Comparison of ENCODE assay signal across 9 mouse cellular contexts in the genomic region with DNA sequence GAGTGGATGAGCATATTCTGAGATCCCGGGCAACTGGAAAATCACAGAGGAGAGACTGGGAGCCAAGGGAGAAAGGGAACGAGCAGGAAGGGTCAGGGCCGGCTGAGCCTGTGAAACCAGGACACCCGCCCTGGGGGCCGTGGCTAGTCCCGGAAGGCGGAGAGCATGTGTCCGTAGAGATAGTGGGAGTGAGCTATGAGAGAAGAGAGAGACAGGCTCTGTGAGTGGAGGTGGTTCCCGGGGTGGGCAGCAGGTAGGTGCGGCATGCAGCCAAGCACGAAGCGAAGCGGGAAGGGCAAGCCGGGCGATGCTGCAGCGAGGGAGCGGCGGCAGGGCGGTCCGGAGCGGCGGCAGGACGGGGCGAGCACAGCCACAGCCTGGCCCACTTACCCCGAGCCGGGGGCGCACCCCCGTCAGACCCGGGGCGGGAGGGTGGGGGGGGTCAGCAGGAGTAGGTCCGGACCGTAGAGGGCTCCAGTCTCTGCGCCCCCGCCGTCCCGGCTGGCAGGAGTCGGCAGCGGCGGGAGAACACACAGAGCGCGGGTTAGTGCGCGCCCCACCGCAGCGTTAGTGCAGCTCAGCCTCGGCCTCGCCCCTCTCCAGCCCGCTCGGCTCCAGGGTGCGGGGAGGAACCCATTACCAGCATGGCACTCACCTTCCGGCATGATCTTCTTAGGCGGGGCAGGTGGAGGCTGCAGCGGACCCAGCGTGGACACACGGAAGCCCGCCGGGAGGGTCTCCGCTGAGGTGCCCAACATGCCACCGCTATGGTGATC. TPM values are rescaled to one million over a fixed set of nuclear protein-coding genes. Genes with fewer than 3 reads are reported as not detected.
DNase-seq lines count a peak whose midpoint lies in the region; ATAC-seq and TF ChIP-seq lines count a peak whose summit lies in the region.
"Had no signal": no experiment of that assay in that cellular context is flagged by ENCODE, and none has a peak within 500 bp of the region (broad histone marks: within the 10 kb centered on the region; RNA-seq: fewer than 3 reads in every experiment).

No protein-coding gene starts in this region.

- intact Hi-C loops in left cerebral cortex, adult 2 months (cut with DNase I): no loop called here

- TF ChIP-seq CTCF in left cerebral cortex, adult 2 months (IDR thresholded peaks at IDR 0.05): no peak
- no peak for TF ChIP-seq CTCF in hindbrain, postnatal 0 days (IDR thresholded peaks at IDR 0.05; ENCODE audit: low read depth)
- no peak for TF ChIP-seq CTCF in lung, postnatal 0 days (IDR thresholded peaks at IDR 0.05)

- H3K9me3 ChIP-seq in forebrain, embryonic 16.5 days (ENCODE audit: control insufficient read depth, low read length): no peaks in the 10 kb centered on the region
- H3K9me3 ChIP-seq in hindbrain, postnatal 0 days (ENCODE audit: low read length): no peaks in the 10 kb centered on the region
- H3K9me3 ChIP-seq in lung, postnatal 0 days (ENCODE audit: low read length): no peaks in the 10 kb centered on the region

- H3K4me1 ChIP-seq in forebrain, embryonic 16.5 days (replicated peaks; ENCODE audit: control insufficient read depth, insufficient read depth, low read length): peaks cover 21% of the 10 kb centered on the region
- no peaks in the 10 kb centered on the region; the same call in 1 of the 2 replicates for H3K4me1 ChIP-seq in hindbrain, postnatal 0 days (ENCODE audit: insufficient read depth, low read length)
- H3K4me1 ChIP-seq in lung, postnatal 0 days (ENCODE audit: insufficient read depth, low read depth, low read length): peaks cover 5% of the 10 kb centered on the region; the same call in 1 of the 2 replicates

- no peak for TF ChIP-seq EP300 in lung, postnatal 0 days (IDR thresholded peaks at IDR 0.05)

- H3K9ac ChIP-seq in forebrain, embryonic 16.5 days (replicated peaks; ENCODE audit: low read depth, low read length): peak overlapping the region; percentile 70
- peak overlapping the region; percentile 39 for H3K9ac ChIP-seq in hindbrain, postnatal 0 days (replicated peaks; ENCODE audit: low read length)
- peak overlapping the region; percentile 35 for H3K9ac ChIP-seq in lung, postnatal 0 days (replicated peaks; ENCODE audit: low read depth)

- H3K27ac ChIP-seq in left cerebral cortex, adult 2 months: 0 out of 2 replicates have a peak overlapping the region, but pooled peaks have one; percentile 20
- H3K27ac ChIP-seq in forebrain, embryonic 16.5 days (ENCODE audit: low read length): no peak overlapping the region
- H3K27ac ChIP-seq in hindbrain, postnatal 0 days: no peak overlapping the region
- H3K27ac ChIP-seq in lung, postnatal 0 days (ENCODE audit: low read length): no peak overlapping the region
- H3K27ac ChIP-seq: macrophage had no signal

- peak in 1 of 2 experiments; percentile 29 for DNase-seq in left cerebral cortex, adult 2 months (ENCODE audit: extremely low spot score in 1 of 2, low spot score in 2 of 2)
- DNase-seq in left cerebral cortex, adult 11 months (ENCODE audit: low spot score): no peak
- DNase-seq in cerebellum, adult 11 months: peak; percentile 56
- DNase-seq in hindbrain, postnatal 0 days (ENCODE audit: low spot score): no peak
- DNase-seq in lung, postnatal 0 days (ENCODE audit: low spot score): peak; percentile 43
- peak; percentile 62 for DNase-seq in retina, postnatal 1 day
- no peak for DNase-seq in left cerebral cortex, adult 9 months (ENCODE audit: low spot score in 2 of 2)

- ATAC-seq in forebrain, embryonic 16.5 days: peak; percentile 69
- peak; percentile 43 for ATAC-seq in hindbrain, postnatal 0 days
- ATAC-seq in lung, postnatal 0 days: peak; percentile 30

- H3K4me3 ChIP-seq in left cerebral cortex, adult 2 months: peak overlapping the region; percentile 42
- peak overlapping the region; percentile 53 for H3K4me3 ChIP-seq in forebrain, embryonic 16.5 days (replicated peaks; ENCODE audit: low read length)
- peak overlapping the region; percentile 35 for H3K4me3 ChIP-seq in hindbrain, postnatal 0 days (ENCODE audit: low read length)
- peak overlapping the region; percentile 46 for H3K4me3 ChIP-seq in lung, postnatal 0 days (ENCODE audit: low read depth, low read length)

- no peaks in the 10 kb centered on the region for H3K36me3 ChIP-seq in forebrain, embryonic 16.5 days (ENCODE audit: control insufficient read depth, insufficient read depth)
- H3K36me3 ChIP-seq in hindbrain, postnatal 0 days (ENCODE audit: insufficient read depth, low read length): no peaks in the 10 kb centered on the region; the same call in 1 of the 2 replicates
- no peaks in the 10 kb centered on the region for H3K36me3 ChIP-seq in lung, postnatal 0 days (ENCODE audit: insufficient read depth, low read length)

- peak overlapping the region; percentile 93 for H3K4me2 ChIP-seq in forebrain, embryonic 16.5 days (ENCODE audit: low read length)
- H3K4me2 ChIP-seq in hindbrain, postnatal 0 days (ENCODE audit: low read depth, low read length): peak overlapping the region; percentile 66
- H3K4me2 ChIP-seq in lung, postnatal 0 days (replicated peaks; ENCODE audit: low read depth, low read length): peak overlapping the region; percentile 97

- 5% methylated on average over 42 of the region's 59 CpGs for WGBS in forebrain, embryonic 16.5 days
- 12% methylated on average over 57 of the region's 59 CpGs for WGBS in hindbrain, postnatal 0 days
- WGBS in lung, postnatal 0 days: 8% methylated on average over 33 of the region's 59 CpGs

- H3K27me3 ChIP-seq in forebrain, embryonic 16.5 days (replicated peaks; ENCODE audit: control insufficient read depth, insufficient read depth, low read length): peaks cover 7% of the 10 kb centered on the region
- no peaks in the 10 kb centered on the region for H3K27me3 ChIP-seq in hindbrain, postnatal 0 days (ENCODE audit: insufficient read depth, low read length)
- peaks cover 9% of the 10 kb centered on the region; the same call in 1 of the 2 replicates for H3K27me3 ChIP-seq in lung, postnatal 0 days (replicated peaks; ENCODE audit: insufficient read depth, low read length)

RNA-seq across cellular contexts. Expression of a gene that starts 9.0 kb away (rescaled TPM):
- total RNA-seq in left cerebral cortex, adult 2 months (2021): not detected
- 0.32 TPM in 1 of 2 replicates, not detected in the other for polyA plus RNA-seq in forebrain, embryonic 16.5 days (2015; fragmentation: Nextera tagmentation; extraction: Ambion mirVana)
- total RNA-seq in hindbrain, postnatal 0 days (2014; rRNA removed): 0.16 TPM in 1 of 2 replicates, not detected in the other
- not detected in 2 replicates for polyA plus RNA-seq in hindbrain, postnatal 0 days (2015; fragmentation: Nextera tagmentation; extraction: Ambion mirVana)
- not detected in 2 replicates for polyA plus RNA-seq in lung, postnatal 0 days (2015; fragmentation: Nextera tagmentation; extraction: Ambion mirVana)
- polyA plus RNA-seq: macrophage had no signal

RNA-seq across cellular contexts. Expression of a gene that starts 33.9 kb away (rescaled TPM):
- total RNA-seq in left cerebral cortex, adult 2 months (2021): 10 to 100 TPM; 50.7 to 50.8 TPM
- 11.1 and 16.4 TPM in 2 replicates for polyA plus RNA-seq in forebrain, embryonic 16.5 days (2015; fragmentation: Nextera tagmentation; extraction: Ambion mirVana)
- total RNA-seq in hindbrain, postnatal 0 days (2014; rRNA removed): 42.7 and 46.5 TPM in 2 replicates
- 30.6 and 31.6 TPM in 2 replicates for polyA plus RNA-seq in hindbrain, postnatal 0 days (2015; fragmentation: Nextera tagmentation; extraction: Ambion mirVana)
- 4.5 TPM in 2 replicates for polyA plus RNA-seq in lung, postnatal 0 days (2015; fragmentation: Nextera tagmentation; extraction: Ambion mirVana)

Comparison
In these comparisons a context has a peak if more than half of its experiments do, and no peak if none do; other contexts are left out.
1. DNase-seq: peak in cerebellum, adult 11 months (single experiment), lung, postnatal 0 days (single experiment) and retina, postnatal 1 day (single experiment); none in left cerebral cortex, adult 11 months (single experiment), hindbrain, postnatal 0 days (single experiment) and left cerebral cortex, adult 9 months (0 of 2).
2. Peak in every context shown above with its lines, with median percentiles within 50 percentile points of each other: H3K4me3 ChIP-seq, ATAC-seq, H3K4me2 ChIP-seq and H3K9ac ChIP-seq.